Mouse (Mus musculus): ENCODE results near the gene Gm5065.

Gm5065 gene

DNA sequence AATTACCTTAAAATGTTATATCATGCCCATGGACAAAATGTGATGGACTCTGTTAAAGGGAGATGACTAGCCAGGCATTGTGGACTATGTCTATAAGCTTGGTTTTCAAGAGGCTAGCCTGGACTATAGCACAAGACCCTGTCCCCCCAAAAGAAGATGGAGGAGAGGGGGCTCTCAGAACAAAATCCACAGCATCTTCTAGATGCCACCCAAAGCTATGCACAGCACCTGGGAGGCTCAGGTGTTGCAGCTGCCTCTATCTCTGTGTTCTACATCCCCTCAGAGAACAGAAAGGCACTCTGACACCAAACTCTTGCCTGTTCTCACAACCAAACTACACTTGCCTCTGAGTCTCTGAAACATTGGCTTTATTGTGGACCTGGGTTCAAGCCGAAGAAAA lies at the start of gene Gm5065:
Gene Gm5065 (plus strand): TSS at position 301 of the 400 bp plus-strand sequence.
- DNase-seq: no peak

DNA sequence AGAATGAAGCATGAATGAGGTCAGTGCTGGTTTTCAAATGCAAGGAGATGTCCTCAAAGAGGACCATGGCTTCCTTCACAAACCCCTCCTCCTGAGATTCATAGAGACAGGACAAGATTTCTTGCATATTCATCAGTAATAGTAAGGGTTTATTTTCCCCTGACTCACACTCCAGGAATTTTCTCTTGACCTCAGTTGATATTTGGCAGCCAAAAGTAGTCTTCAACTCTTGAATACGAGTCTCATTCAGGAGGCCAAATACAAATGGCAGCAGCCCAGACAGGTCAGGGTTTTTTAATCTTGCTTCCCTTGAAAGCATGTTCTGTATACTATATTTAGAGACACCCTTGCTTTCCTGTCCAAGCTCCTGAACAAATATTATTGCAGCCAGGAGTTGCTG lies 22.8 kb upstream of the Gm5065 start:
- no peak for DNase-seq

- DNase-seq: no peak
Measured at GRCm38 (mm10) chr7:5350935-5351334, 598 bp downstream of the Gm5065 start, which contains the start of gene Nlrp2. Gene Nlrp2, minus strand, starts transcription at chr7:5351035.

DNA sequence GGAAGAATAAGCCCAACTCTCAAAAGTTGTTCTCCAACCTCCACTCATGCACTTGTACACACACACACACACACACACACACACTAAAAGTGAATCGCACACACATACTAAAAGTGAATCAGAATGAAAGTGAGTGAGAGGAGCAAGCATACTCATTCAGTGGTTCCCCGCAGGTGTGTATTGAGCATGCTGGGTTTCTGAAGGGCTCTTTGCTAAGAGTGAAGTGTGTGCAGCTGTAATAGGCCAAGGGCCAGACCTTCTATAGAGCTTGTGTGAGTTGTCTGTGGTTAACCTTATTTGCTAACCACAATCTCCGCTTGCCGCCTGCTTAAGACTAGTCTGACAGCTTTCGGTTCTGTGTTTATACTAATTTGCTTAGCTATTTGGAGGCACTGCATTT lies 13.3 kb downstream of the Gm5065 start:
- DNase-seq: no peak

DNA sequence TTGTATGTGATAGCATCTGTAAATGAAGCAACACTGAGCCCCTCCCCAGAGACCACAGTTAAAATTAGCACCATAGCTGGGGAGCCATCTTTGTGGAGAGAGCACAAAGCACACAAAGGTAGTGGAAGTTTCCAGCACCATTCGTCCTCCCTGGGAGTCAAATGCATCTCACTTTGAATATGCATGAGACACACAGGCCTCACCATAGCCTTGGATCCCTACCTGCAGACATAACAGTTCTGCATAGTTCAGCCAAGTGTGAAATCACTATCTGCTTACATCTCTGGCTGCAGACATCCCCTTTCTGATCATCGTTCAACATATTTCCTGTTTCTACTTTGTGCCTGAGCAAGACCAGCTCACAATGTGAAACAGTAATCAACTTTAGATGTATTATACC lies 16.4 kb downstream of the Gm5065 start:
- DNase-seq: no peak

DNA sequence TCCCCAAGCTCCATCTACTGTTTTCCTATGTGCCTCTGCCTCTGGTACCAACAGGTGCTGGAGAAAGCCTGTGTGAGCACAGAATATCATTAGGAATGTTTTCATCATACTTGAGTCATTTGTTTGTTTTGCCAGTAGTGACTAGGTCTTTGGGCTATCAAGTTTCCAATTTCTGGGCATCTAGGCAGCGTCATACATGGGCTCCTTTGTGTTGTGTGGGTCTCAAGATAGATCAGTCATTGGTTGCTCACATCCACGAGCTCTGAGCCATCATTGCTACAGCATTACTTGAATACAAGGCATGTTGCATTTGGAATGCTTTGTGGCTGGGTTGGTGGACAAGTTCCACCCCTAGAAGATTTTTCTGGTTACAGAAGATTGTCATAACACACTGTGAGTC lies 55.9 kb downstream of the Gm5065 start:
- no peak for DNase-seq

Measured in right cerebral cortex, postnatal 4 days (tissue).